Mouse (Mus musculus) MEL (cell line): Measurements from ENCODE around the gene Chid1. TPM values are rescaled to one million over a fixed set of nuclear protein-coding genes. Genes with fewer than 3 reads are reported as not detected.

ENCODE experiments used
- DNase-seq: peaks from one replicate; pipeline ENCODE4 v3.0.0; 2011; ENCODE audit warnings: low read depth, low spot score
- H3K27ac ChIP-seq: 2 replicates; pipeline ENCODE4 v1.5.1; 2012; ENCODE audit warnings: low read depth, mild to moderate bottlenecking, control low read depth, low read length, moderate library complexity; ENCODE audit not compliant: control insufficient read depth
- H3K27me3 ChIP-seq, 2 experiments: fragments of 150-350 bp in 1 of 2; sonication (generic) in 1 of 2; 2 replicates each; pipeline ENCODE4 v1.6.1; 2012; ENCODE audit warnings: low read length in 2 of 2, mild to moderate bottlenecking in 2 of 2, improper control_type of control experiment in 1 of 2, moderate library complexity in 1 of 2; ENCODE audit not compliant: insufficient read depth in 2 of 2, control insufficient read depth in 1 of 2
- H3K36me3 ChIP-seq, 2 experiments: 2 replicates each; pipeline ENCODE4 v1.6.1; 2012 to 2014; ENCODE audit warnings: low read length in 2 of 2, improper control_type of control experiment in 1 of 2, inconsistent platforms in 1 of 2, mild to moderate bottlenecking in 1 of 2; ENCODE audit not compliant: insufficient read depth in 2 of 2, control insufficient read depth in 1 of 2
- H3K4me1 ChIP-seq, 2 experiments: fragments of 150-350 bp in 1 of 2; sonication (generic) in 1 of 2; 2 replicates each; pipeline ENCODE4 v1.6.1; 2012; ENCODE audit warnings: low read length in 2 of 2, improper control_type of control experiment in 1 of 2, mild to moderate bottlenecking in 1 of 2; ENCODE audit not compliant: insufficient read depth in 2 of 2, control insufficient read depth in 1 of 2
- H3K4me3 ChIP-seq, 2 experiments: fragments of 150-350 bp in 1 of 2; sonication (generic) in 1 of 2; 2 replicates each; pipeline ENCODE4 v1.5.1; 2012; ENCODE audit warnings: low read depth in 2 of 2, low read length in 2 of 2, mild to moderate bottlenecking in 2 of 2, moderate library complexity in 2 of 2, control low read depth in 1 of 2, improper control_type of control experiment in 1 of 2; ENCODE audit not compliant: control insufficient read depth in 1 of 2, insufficient read depth in 1 of 2
- H3K79me2 ChIP-seq: 2 replicates; pipeline ENCODE4 v1.6.1; 2012; ENCODE audit warnings: mild to moderate bottlenecking, low read length, moderate library complexity; ENCODE audit not compliant: control insufficient read depth, poor library complexity, insufficient read depth
- H3K9ac ChIP-seq: 2 replicates; pipeline ENCODE4 v1.6.1; 2012; ENCODE audit warnings: low read depth, mild to moderate bottlenecking, control low read depth, low read length, moderate library complexity; ENCODE audit not compliant: control insufficient read depth, poor library complexity, severe bottlenecking
- H3K9me3 ChIP-seq: fragments of 150-350 bp; sonication (generic); replicated peaks from 2 replicates; pipeline ENCODE4 v1.6.1; 2012; ENCODE audit warnings: mild to moderate bottlenecking, low read length, improper control_type of control experiment, moderate library complexity; ENCODE audit not compliant: insufficient read depth
- BHLHE40 ChIP-seq: IDR thresholded peaks from 2 replicates; pipeline ENCODE4 v1.6.1; 2012; ENCODE audit warnings: low read depth, mild to moderate bottlenecking, inconsistent platforms, low read length, improper control_type of control experiment, borderline replicate concordance
- CHD1 ChIP-seq: IDR thresholded peaks from 2 replicates; pipeline ENCODE4 v1.6.1; 2012; ENCODE audit warnings: low read depth, mild to moderate bottlenecking, inconsistent platforms, low read length, improper control_type of control experiment
- CHD2 ChIP-seq: IDR thresholded peaks from 2 replicates; pipeline ENCODE4 v1.6.1; 2011; ENCODE audit warnings: low read length, improper control_type of control experiment
- CTCF ChIP-seq, 3 experiments: IDR thresholded peaks in 2 of 3; conservative IDR thresholded peaks in 1 of 3; 2 replicates each; pipeline ENCODE4 v1.5.1; 2011 to 2012; ENCODE audit warnings: low read length in 3 of 3, low read depth in 2 of 3, mild to moderate bottlenecking in 2 of 3, improper control_type of control experiment in 1 of 3, inconsistent platforms in 1 of 3, mixed read lengths in 1 of 3, moderate library complexity in 1 of 3; ENCODE audit not compliant: control insufficient read depth in 1 of 3, insufficient read depth in 1 of 3, poor library complexity in 1 of 3, severe bottlenecking in 1 of 3
- ELF1 ChIP-seq: IDR thresholded peaks from 2 replicates; pipeline ENCODE4 v1.6.1; 2014; ENCODE audit warnings: low read depth, mild to moderate bottlenecking, inconsistent platforms, low read length, improper control_type of control experiment, moderate library complexity
- GABPA ChIP-seq: IDR thresholded peaks from 2 replicates; pipeline ENCODE4 v1.6.1; 2012; ENCODE audit warnings: low read depth, mild to moderate bottlenecking, inconsistent platforms, low read length, improper control_type of control experiment, moderate library complexity
- JUND ChIP-seq: IDR thresholded peaks from 2 replicates; pipeline ENCODE4 v1.6.1; 2011; ENCODE audit warnings: low read depth, mild to moderate bottlenecking, improper control_type of control experiment, low read length
- MAFK ChIP-seq: IDR thresholded peaks from 2 replicates; pipeline ENCODE4 v1.6.1; 2011; ENCODE audit warnings: low read depth, mild to moderate bottlenecking, low read length, improper control_type of control experiment, borderline replicate concordance
- MAZ ChIP-seq: IDR thresholded peaks from 2 replicates; pipeline ENCODE4 v1.6.1; 2012; ENCODE audit warnings: low read depth, mild to moderate bottlenecking, inconsistent platforms, low read length, improper control_type of control experiment
- MEF2A ChIP-seq: IDR thresholded peaks from 2 replicates; pipeline ENCODE4 v1.6.1; 2014; ENCODE audit warnings: low read depth, mild to moderate bottlenecking, inconsistent platforms, low read length, improper control_type of control experiment; ENCODE audit not compliant: poor library complexity, insufficient replicate concordance, severe bottlenecking; ENCODE audit errors: extremely low read depth
- MYB ChIP-seq: IDR thresholded peaks from 2 replicates; pipeline ENCODE4 v1.6.1; 2011; ENCODE audit warnings: mild to moderate bottlenecking, low read depth, low read length, improper control_type of control experiment
- NELFE ChIP-seq: IDR thresholded peaks from 2 replicates; pipeline ENCODE4 v1.6.1; 2011; ENCODE audit warnings: low read depth, low read length, improper control_type of control experiment
- POLR2A ChIP-seq, 2 experiments: IDR thresholded peaks; 2 replicates each; pipeline ENCODE4 v1.6.1; 2011 to 2012; ENCODE audit warnings: low read length in 2 of 2, mild to moderate bottlenecking in 2 of 2, control low read depth in 1 of 2, improper control_type of control experiment in 1 of 2, low read depth in 1 of 2, moderate library complexity in 1 of 2; ENCODE audit not compliant: control insufficient read depth in 1 of 2, insufficient read depth in 1 of 2, poor library complexity in 1 of 2
- POLR2AphosphoS5 ChIP-seq: IDR thresholded peaks from 2 replicates; pipeline ENCODE4 v1.6.1; 2012; ENCODE audit warnings: low read depth, borderline replicate concordance, mild to moderate bottlenecking, inconsistent platforms, low read length, moderate library complexity, mixed read lengths
- RAD21 ChIP-seq: IDR thresholded peaks from 2 replicates; pipeline ENCODE4 v1.6.1; 2011; ENCODE audit warnings: mild to moderate bottlenecking, low read depth, low read length, improper control_type of control experiment
- RCOR1 ChIP-seq: IDR thresholded peaks from 2 replicates; pipeline ENCODE4 v1.6.1; 2012; ENCODE audit warnings: low read depth, mild to moderate bottlenecking, inconsistent platforms, low read length, improper control_type of control experiment
- SMC3 ChIP-seq: IDR thresholded peaks from 2 replicates; pipeline ENCODE4 v1.6.1; 2011; ENCODE audit warnings: low read depth, low read length, improper control_type of control experiment
- TAL1 ChIP-seq: IDR thresholded peaks from 2 replicates; pipeline ENCODE4 v1.6.1; 2012; ENCODE audit warnings: mild to moderate bottlenecking, inconsistent platforms, low read length, moderate library complexity, mixed read lengths
- TBP ChIP-seq: IDR thresholded peaks from 2 replicates; pipeline ENCODE4 v1.8.0; 2011; ENCODE audit warnings: low read depth, low read length, improper control_type of control experiment
- UBTF ChIP-seq: IDR thresholded peaks from 2 replicates; pipeline ENCODE4 v1.6.1; 2012; ENCODE audit warnings: low read depth, mild to moderate bottlenecking, inconsistent platforms, low read length, improper control_type of control experiment, moderate library complexity, borderline replicate concordance; ENCODE audit not compliant: insufficient read depth
- ZC3H11A ChIP-seq: IDR thresholded peaks from 2 replicates; pipeline ENCODE4 v1.6.1; 2012; ENCODE audit warnings: low read depth, mild to moderate bottlenecking, inconsistent platforms, low read length, improper control_type of control experiment
- ZKSCAN1 ChIP-seq: IDR thresholded peaks from 2 replicates; pipeline ENCODE4 v1.6.1; 2012; ENCODE audit warnings: low read depth, mild to moderate bottlenecking, inconsistent platforms, low read length, improper control_type of control experiment, moderate library complexity
- ZNF384 ChIP-seq: IDR thresholded peaks from 2 replicates; pipeline ENCODE4 v1.6.1; 2012; ENCODE audit warnings: low read depth, mild to moderate bottlenecking, inconsistent platforms, low read length, improper control_type of control experiment
- polyA plus RNA-seq, 2 experiments: library from polyadenylated mRNA; stranded (reverse) in 1 of 2; unstranded in 1 of 2; fragments of >175 nt in 1 of 2; fragments of >200 nt in 1 of 2; gene quantifications; 2 replicates each; pipeline versions ENCODE4 v1.2.1 to v1.2.4; 2012; ENCODE audit warnings: low replicate concordance in 2 of 2, low read depth in 1 of 2; ENCODE audit not compliant: insufficient read length in 2 of 2, insufficient read depth in 1 of 2, missing spikeins in 1 of 2
- total RNA-seq: library from RNA; depleted of rRNA; stranded (reverse); fragments of 300-350 nt; gene quantifications from 2 replicates; pipeline ENCODE4 v1.2.3, GENCODE M21; 2012

The Chid1 gene
- total and polyA plus RNA-seq, 3 experiments: 36.1 to 46.7 TPM; not detected in 1

DNA sequence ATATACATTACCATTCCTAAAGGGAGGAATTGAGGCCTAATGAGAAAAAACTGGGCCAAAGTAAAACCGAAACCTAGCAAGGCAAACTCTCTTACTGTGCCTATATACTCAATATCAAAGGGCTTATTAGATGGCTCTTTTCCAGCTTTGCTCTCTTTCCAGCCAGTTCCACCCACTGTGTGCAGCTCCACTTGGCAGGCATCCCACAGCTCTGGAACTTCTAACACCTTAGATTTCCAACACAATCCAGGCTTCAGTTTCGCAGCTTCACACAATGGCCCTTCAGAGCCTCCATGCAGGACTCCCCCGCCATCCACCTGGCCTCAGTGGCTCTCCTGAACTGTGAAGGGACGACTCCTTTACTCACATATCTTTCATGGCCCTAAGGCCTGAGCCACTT lies 5.0 kb upstream of the Chid1 start:
- Histone ChIP-seq H3K4me3 (no peak overlapping the region), H3K9ac (no peak overlapping the region)

DNA sequence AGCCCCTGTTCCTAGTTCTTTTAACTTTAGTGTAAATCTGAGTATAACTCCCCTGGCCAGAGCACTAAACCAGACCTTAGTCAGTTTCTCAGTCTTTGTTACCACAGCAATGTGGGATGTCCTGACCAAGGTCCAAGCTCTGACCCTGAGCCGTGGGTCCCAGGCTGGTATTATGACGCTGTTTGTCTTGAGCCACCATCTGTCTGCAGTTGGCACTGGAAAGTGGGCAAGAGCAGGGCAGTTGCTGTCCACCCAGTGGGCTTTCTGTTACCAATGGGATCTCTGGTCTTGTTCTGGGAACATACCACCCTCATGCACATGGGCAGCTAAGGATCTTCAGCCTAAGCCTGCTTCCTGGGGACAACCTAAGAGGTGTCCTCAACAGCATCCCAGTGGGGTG lies 2.9 kb upstream of the Chid1 start:
- H3K4me1 ChIP-seq: peaks cover 5 to 18% of the 10 kb centered on the region in 2 experiments; a peak in 3 of 4 replicates
- no peaks in the 10 kb centered on the region for H3K27me3 ChIP-seq
- H3K27ac ChIP-seq: no peak overlapping the region
- no peaks in the 10 kb centered on the region for H3K9me3 ChIP-seq
- peaks cover 15% of the 10 kb centered on the region for H3K79me2 ChIP-seq
- H3K9ac ChIP-seq: no peak overlapping the region
- H3K36me3 ChIP-seq: peaks cover 0 to 13% of the 10 kb centered on the region in 2 experiments; a peak in 2 of 4 replicates
- no peak for TF ChIP-seq ZKSCAN1
- TF ChIP-seq MAZ: no peak
- TF ChIP-seq CHD2: no peak
- TF ChIP-seq MAFK: no peak
- 0 out of 2 replicates have a peak, but pooled peaks have one; percentile 19 for TF ChIP-seq TBP
- DNase-seq: no peak
- no peak overlapping the region for H3K4me3 ChIP-seq

More for the DNA sequence above, 5.0 kb upstream of the Chid1 start:
- no peaks in the 10 kb centered on the region for H3K27me3 ChIP-seq
- no peak overlapping the region for H3K27ac ChIP-seq
- no peak for DNase-seq
- no peaks in the 10 kb centered on the region for H3K79me2 ChIP-seq
- 0 out of 4 replicates have a peak, but pooled peaks cover 0 to 3% of the 10 kb centered on the region in 2 experiments for H3K36me3 ChIP-seq
- H3K9me3 ChIP-seq: no peaks in the 10 kb centered on the region
- TF ChIP-seq MAZ (no peak), NELFE (no peak), JUND (no peak), POLR2A (IDR thresholded peaks at IDR 0.05; ENCODE audit: control insufficient read depth in 1 of 2, insufficient read depth in 1 of 2, low read depth in 1 of 2, low read length in 2 of 2, poor library complexity in 1 of 2) (no peak), BHLHE40 (no peak), RAD21 (no peak), MEF2A (no peak), MYB (no peak), CTCF (IDR thresholded peaks at IDR 0.05 in 2 of 3, conservative IDR thresholded peaks at IDR 0.05 in 1 of 3; ENCODE audit: control insufficient read depth in 1 of 3, insufficient read depth in 1 of 3, low read depth in 2 of 3, low read length in 3 of 3, poor library complexity in 1 of 3, severe bottlenecking in 1 of 3) (no peak), UBTF (no peak)
- peaks cover 3 to 10% of the 10 kb centered on the region in 2 experiments; a peak in 3 of 4 replicates for H3K4me1 ChIP-seq

DNA sequence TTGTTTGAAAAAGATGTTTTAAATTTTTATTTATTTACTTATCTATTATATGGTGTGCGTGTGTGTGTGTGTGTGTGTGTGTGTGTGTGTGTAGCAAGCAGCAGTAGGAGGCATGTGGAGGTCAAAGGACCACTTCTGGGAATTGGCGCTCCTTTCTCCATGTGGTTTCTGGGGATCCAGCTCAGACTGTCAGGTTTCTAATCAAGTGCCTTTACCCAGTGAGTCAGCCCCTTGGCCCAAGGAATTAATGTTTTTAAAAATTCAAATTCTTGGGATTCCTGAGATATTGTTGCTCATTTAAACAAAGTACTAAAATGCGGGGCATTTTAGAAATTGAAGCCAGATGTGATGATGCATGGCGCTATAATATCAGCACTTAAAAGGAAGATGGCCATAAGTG lies 2.0 kb upstream of the Chid1 start:
- Histone ChIP-seq H3K79me2 (peaks cover 15% of the 10 kb centered on the region), H3K4me3 (no peak overlapping the region), H3K27me3 (no peaks in the 10 kb centered on the region), H3K9ac (no peak overlapping the region), H3K36me3 (peaks cover 0 to 13% of the 10 kb centered on the region in 2 experiments; a peak in 2 of 4 replicates), H3K4me1 (peaks cover 5 to 18% of the 10 kb centered on the region in 2 experiments; a peak in 3 of 4 replicates), H3K9me3 (no peaks in the 10 kb centered on the region), H3K27ac (no peak overlapping the region)
- TF ChIP-seq MAFK (no peak), ZNF384 (no peak), TAL1 (no peak), POLR2AphosphoS5 (no peak), CHD2 (no peak), ZC3H11A (no peak), ELF1 (no peak), CHD1 (no peak), TBP (no peak), SMC3 (no peak), RCOR1 (no peak), GABPA (no peak), BHLHE40 (no peak), NELFE (no peak)
- no peak for DNase-seq
